In the genomic region with DNA sequence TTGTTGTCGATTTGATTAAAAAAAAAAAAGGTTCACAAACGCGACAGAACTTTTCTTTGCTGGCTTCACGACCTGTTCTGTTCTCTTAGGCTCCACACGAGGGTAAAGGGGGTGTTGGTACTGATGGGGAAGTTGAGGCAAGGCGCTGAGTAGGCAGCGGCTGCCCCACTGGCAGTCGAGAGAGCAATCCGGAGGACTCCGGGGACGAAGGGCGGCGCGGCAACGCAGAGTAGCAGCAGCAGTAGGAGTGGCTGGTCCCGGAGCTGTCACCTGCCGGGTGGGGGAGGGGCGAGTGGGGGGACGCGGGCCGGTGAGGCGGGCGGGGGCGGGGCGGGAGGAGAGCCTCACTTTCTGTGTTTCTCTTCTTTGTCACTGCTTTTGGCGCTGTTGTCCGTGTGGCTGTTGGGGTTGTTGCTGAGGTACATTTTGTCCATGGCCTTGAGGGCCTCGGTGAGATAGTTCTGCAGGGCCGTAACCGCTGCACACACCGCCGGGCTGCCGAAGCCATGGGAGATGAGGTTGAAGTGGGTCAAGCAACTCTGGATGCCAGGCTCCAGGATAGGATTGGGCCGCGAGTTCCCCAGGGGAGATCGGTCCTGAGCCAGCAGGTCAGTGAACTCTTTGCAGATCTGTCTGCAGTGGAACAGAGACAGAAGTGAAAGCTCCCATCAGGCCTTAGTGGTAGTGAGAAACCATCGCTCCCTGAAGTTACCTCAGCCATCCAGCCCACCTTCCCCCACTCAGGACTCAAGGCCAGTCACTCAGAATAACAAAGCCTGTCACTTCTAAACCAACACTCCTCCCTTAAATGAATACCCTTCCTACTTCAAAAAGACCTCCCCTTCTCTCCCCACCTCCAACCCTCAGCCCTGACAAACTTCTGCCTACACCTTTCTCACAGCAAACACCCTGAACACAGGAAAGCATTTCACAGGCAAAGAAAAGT, we compare ENCODE assay signal across 9 mouse cellular contexts. TPM values are rescaled to one million over a fixed set of nuclear protein-coding genes. Genes with fewer than 3 reads are reported as not detected.
A peak's percentile ranks its signal among the peaks of the same experiment; 100 is the strongest.
DNase-seq lines count a peak whose midpoint lies in the region; ATAC-seq lines count a peak whose summit lies in the region.
"Had no signal": no experiment of that assay in that cellular context is flagged by ENCODE, and none has a peak within 500 bp of the region (broad histone marks: within the 10 kb centered on the region; RNA-seq: fewer than 3 reads in every experiment).

No protein-coding gene starts in this region.

- H3K4me1 ChIP-seq in lung, embryonic 15.5 days = no peaks in the 10 kb centered on the region
- H3K4me1 ChIP-seq in hindbrain, embryonic 14.5 days (replicated peaks; ENCODE audit: control insufficient read depth, insufficient read depth, low read length) = no peaks in the 10 kb centered on the region
- H3K4me1 ChIP-seq in neural tube, embryonic 11.5 days (ENCODE audit: control insufficient read depth, insufficient read depth, low read length) = no peaks in the 10 kb centered on the region

- peaks cover 97% of the 10 kb centered on the region for H3K27me3 ChIP-seq in lung, embryonic 15.5 days
- H3K27me3 ChIP-seq in hindbrain, embryonic 14.5 days (ENCODE audit: control insufficient read depth, insufficient read depth, low read length) = peaks cover 98% of the 10 kb centered on the region
- H3K27me3 ChIP-seq in neural tube, embryonic 11.5 days (ENCODE audit: control insufficient read depth, insufficient read depth, low read length) = peaks cover 82% of the 10 kb centered on the region

- H3K4me3 ChIP-seq in lung, embryonic 15.5 days = no peak overlapping the region
- H3K4me3 ChIP-seq in hindbrain, embryonic 14.5 days (replicated peaks; ENCODE audit: low read length) = no peak overlapping the region
- no peak overlapping the region for H3K4me3 ChIP-seq in neural tube, embryonic 11.5 days (ENCODE audit: low read depth, low read length)

- intact Hi-C loops in gastrocnemius, postnatal 36 days (cut with DNase I) = no loop called here

- peak; percentile 34 for DNase-seq in embryo, embryonic 11 days
- no peak for DNase-seq in embryo, embryonic 10 days (ENCODE audit: low spot score)
- DNase-seq in lung, postnatal 10 days = no peak
- DNase-seq in hindbrain, embryonic 14.5 days (ENCODE audit: low spot score) = no peak
- peak; percentile 17 for DNase-seq in neural tube, embryonic 11.5 days (ENCODE audit: low spot score)
- no peak for DNase-seq in layer of hippocampus, adult 8-10 months (ENCODE audit: low spot score in 2 of 2)
- DNase-seq in gastrocnemius, postnatal 36 days = no peak
- DNase-seq: cerebellum, adult 11-12 months had no signal

- 7% methylated on average over 36 of the region's 37 CpGs for WGBS in lung, embryonic 15.5 days
- WGBS in hindbrain, embryonic 14.5 days = 2% methylated on average over 32 of the region's 37 CpGs
- WGBS in neural tube, embryonic 11.5 days = under 1% methylated on average over 27 of the region's 37 CpGs

- H3K36me3 ChIP-seq in lung, embryonic 15.5 days = no peaks in the 10 kb centered on the region
- no peaks in the 10 kb centered on the region for H3K36me3 ChIP-seq in hindbrain, embryonic 14.5 days (replicated peaks; ENCODE audit: control insufficient read depth, insufficient read depth)
- H3K36me3 ChIP-seq in neural tube, embryonic 11.5 days (ENCODE audit: control insufficient read depth, insufficient read depth, low read length) = no peaks in the 10 kb centered on the region

- H3K4me2 ChIP-seq in lung, embryonic 15.5 days = peak overlapping the region; percentile 16; the same call in 1 of the 2 replicates
- H3K4me2 ChIP-seq in hindbrain, embryonic 14.5 days (replicated peaks) = peak overlapping the region; percentile 22
- 0 out of 2 replicates have a peak overlapping the region, but pooled peaks have one; percentile 4 for H3K4me2 ChIP-seq in neural tube, embryonic 11.5 days (ENCODE audit: low read depth)

- ATAC-seq in lung, embryonic 15.5 days (ENCODE audit: borderline replicate concordance, extremely low read depth, low FRiP score, low TSS enrichment) = no peak
- ATAC-seq in hindbrain, embryonic 14.5 days (ENCODE audit: low FRiP score) = no peak
- ATAC-seq in neural tube, embryonic 11.5 days (ENCODE audit: insufficient read depth, low FRiP score, low TSS enrichment) = no peak

- no peak overlapping the region for H3K9ac ChIP-seq in lung, embryonic 15.5 days
- no peak overlapping the region for H3K9ac ChIP-seq in hindbrain, embryonic 14.5 days
- no peak overlapping the region for H3K9ac ChIP-seq in neural tube, embryonic 11.5 days (ENCODE audit: low read length)

- H3K9me3 ChIP-seq in lung, embryonic 15.5 days = no peaks in the 10 kb centered on the region
- no peaks in the 10 kb centered on the region for H3K9me3 ChIP-seq in hindbrain, embryonic 14.5 days (ENCODE audit: control insufficient read depth, low read length)
- H3K9me3 ChIP-seq in neural tube, embryonic 11.5 days (ENCODE audit: control insufficient read depth, low read length) = no peaks in the 10 kb centered on the region

- no peak overlapping the region for H3K27ac ChIP-seq in lung, embryonic 15.5 days
- H3K27ac ChIP-seq in hindbrain, embryonic 14.5 days = no peak overlapping the region
- no peak overlapping the region for H3K27ac ChIP-seq in neural tube, embryonic 11.5 days (ENCODE audit: low read depth, low read length)

RNA-seq across cellular contexts. Expression of gene Tfap2a, which starts 21.1 kb away (rescaled TPM):
- polyA plus RNA-seq in lung, embryonic 15.5 days (2015; fragmentation: Nextera tagmentation; extraction: Ambion mirVana) = 0.20 and 0.38 TPM in 2 replicates
- polyA plus RNA-seq in hindbrain, embryonic 14.5 days (2014; fragmentation: Nextera tagmentation; extraction: Ambion mirVana) = 9.6 and 10.5 TPM in 2 replicates
- polyA plus RNA-seq in neural tube, embryonic 11.5 days (2014; fragmentation: Nextera tagmentation; extraction: Ambion mirVana) = 12.9 and 13.7 TPM in 2 replicates
- total RNA-seq in layer of hippocampus, adult 8-10 months (2022) = under 1 TPM; 0.27 to 0.45 (median 0.30) TPM
- total RNA-seq in gastrocnemius, postnatal 36 days (2021) = not detected

Comparison
In these comparisons a context has a peak if more than half of its experiments do, and no peak if none do; other contexts are left out.
1. DNase-seq: peak in embryo, embryonic 11 days (single experiment) and neural tube, embryonic 11.5 days (single experiment); none in embryo, embryonic 10 days (single experiment), lung, postnatal 10 days (single experiment), hindbrain, embryonic 14.5 days (single experiment), layer of hippocampus, adult 8-10 months (0 of 2) and gastrocnemius, postnatal 36 days (0 of 2).
2. Peak in every context shown above with its lines, with median percentiles within 50 percentile points of each other: H3K4me2 ChIP-seq.